Mouse (Mus musculus) thymus, adult 2 months (tissue): ENCODE results near the gene Tbc1d8b. TPM values are rescaled to one million over a fixed set of nuclear protein-coding genes. Genes with fewer than 3 reads are reported as not detected.

Experiments
- DNase-seq: peaks from one replicate; pipeline ENCODE4 v3.0.0; 2021
- H3K27ac ChIP-seq: fragments of 200-500 bp; 2 replicates; pipeline ENCODE4 v1.5.1; 2012; ENCODE audit warnings: low read length, control low read depth; ENCODE audit not compliant: control insufficient read depth, insufficient read depth
- H3K27me3 ChIP-seq: fragments of 200-500 bp; 2 replicates; pipeline ENCODE4 v1.6.1; 2012; ENCODE audit warnings: mild to moderate bottlenecking, low read length, moderate library complexity, mixed read lengths; ENCODE audit not compliant: control insufficient read depth, insufficient read depth
- H3K36me3 ChIP-seq: fragments of 200-500 bp; 2 replicates; pipeline ENCODE4 v1.6.1; 2012; ENCODE audit warnings: mild to moderate bottlenecking, low read length, moderate library complexity; ENCODE audit not compliant: control insufficient read depth, insufficient read depth
- H3K4me1 ChIP-seq: fragments of 200-500 bp; replicated peaks from 2 replicates; pipeline ENCODE4 v1.6.1; 2012; ENCODE audit warnings: low read length; ENCODE audit not compliant: control insufficient read depth, insufficient read depth
- H3K4me3 ChIP-seq: fragments of 200-500 bp; 2 replicates; pipeline ENCODE4 v1.5.1; 2012; ENCODE audit warnings: mild to moderate bottlenecking, low read length, control low read depth, moderate library complexity; ENCODE audit not compliant: control insufficient read depth, insufficient read depth
- CTCF ChIP-seq: fragments of 200-500 bp; IDR thresholded peaks from 2 replicates; pipeline ENCODE4 v1.5.1; 2012; ENCODE audit warnings: mild to moderate bottlenecking, control low read depth, low read length, moderate library complexity, borderline replicate concordance; ENCODE audit not compliant: control insufficient read depth, poor library complexity, insufficient read depth; ENCODE audit errors: extremely low read depth
- POLR2A ChIP-seq: fragments of 200-500 bp; IDR thresholded peaks from 2 replicates; pipeline ENCODE4 v1.6.1; 2012; ENCODE audit warnings: mild to moderate bottlenecking, low read length, control low read depth, moderate library complexity; ENCODE audit not compliant: control insufficient read depth, poor library complexity, insufficient read depth; ENCODE audit errors: extremely low read depth
- WGBS: fragments of 180-500 bp; shearing (Covaris S2); methylation state at CpG from one replicate; pipeline ENCODE4 v1.1.7; 2018; 5-methylcytosine and 5-hydroxymethylcytosine counted together
- polyA plus RNA-seq: library from polyadenylated mRNA; depleted of rRNA; stranded (reverse); fragments of >200 nt; gene quantifications from 2 replicates; pipeline ENCODE4 v1.2.3, GENCODE M21; 2012

Tbc1d8b gene
- polyA plus RNA-seq, 1 experiment = 1.2 TPM

DNA sequence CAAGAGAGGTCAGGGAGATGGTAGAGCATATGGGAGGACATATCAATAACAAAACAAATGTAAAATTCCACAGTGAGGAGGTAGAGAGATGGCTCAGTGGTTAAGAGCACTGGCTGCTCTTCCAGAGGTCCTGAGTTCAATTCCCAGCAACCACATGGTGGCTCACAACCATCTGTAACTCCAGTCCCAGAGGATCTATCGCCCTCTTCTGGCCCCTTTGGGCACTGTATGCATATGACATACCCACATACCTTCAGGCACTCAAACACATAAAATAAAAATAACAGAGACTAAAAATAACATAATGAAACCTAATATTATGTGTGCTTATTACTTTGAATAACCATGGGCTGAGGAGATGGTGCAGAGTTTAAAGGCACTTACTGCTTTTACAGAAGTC is 22.7 kb upstream of the Tbc1d8b start:
- no peaks in the 10 kb centered on the region for H3K27me3 ChIP-seq
- no peak for DNase-seq
- no peaks in the 10 kb centered on the region for H3K4me1 ChIP-seq
- 94% methylated on average over 1 of the region's 1 CpGs for WGBS
- H3K27ac ChIP-seq = no peak overlapping the region
- H3K36me3 ChIP-seq = no peaks in the 10 kb centered on the region
- H3K4me3 ChIP-seq = no peak overlapping the region
- no peak for TF ChIP-seq CTCF
- no peak for TF ChIP-seq POLR2A

DNA sequence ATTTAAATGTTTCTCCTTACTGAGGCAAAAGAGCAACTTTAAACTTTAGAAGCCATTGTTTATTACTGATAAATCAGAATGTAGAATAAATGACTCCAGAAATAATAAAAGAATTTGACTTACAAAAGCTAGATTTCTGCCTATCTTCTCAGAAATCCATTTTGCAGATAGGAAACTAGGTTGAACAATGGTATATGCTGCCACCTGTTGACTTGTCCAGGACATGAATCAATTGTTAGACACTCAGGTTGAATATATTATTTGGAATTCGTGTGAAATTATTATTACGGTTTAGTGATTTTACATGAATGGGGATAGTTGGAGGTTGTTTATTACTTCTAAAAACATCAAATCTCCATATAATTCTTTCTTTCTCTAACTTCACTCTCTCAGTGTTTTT is 19.0 kb upstream of the Tbc1d8b start:
- 42% methylated on average over 2 of the region's 2 CpGs for WGBS
- no peak for TF ChIP-seq POLR2A

DNA sequence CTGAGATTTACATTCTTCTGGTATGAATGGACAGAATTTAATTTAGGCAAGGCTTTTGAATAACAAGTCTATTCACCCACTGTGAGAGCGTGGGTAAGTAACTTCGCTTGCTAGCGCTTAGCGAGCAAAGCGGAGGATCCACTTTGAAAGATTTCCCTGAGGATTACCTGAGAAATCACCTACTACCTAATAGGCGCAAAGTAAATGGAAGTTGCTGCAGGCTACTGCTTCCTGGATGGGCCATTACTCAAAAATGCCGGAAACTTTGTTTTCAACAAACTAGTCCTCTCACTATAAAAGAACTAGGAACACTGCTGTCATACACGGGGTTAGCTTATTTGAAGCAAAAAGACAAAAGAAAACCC is 404 bp upstream of the Tbc1d8b start:
- Histone ChIP-seq H3K4me1 (peaks cover 3% of the 10 kb centered on the region; the same call in 1 of the 2 replicates), H3K27ac (no peak overlapping the region), H3K36me3 (no peaks in the 10 kb centered on the region), H3K27me3 (no peaks in the 10 kb centered on the region), H3K4me3 (peak overlapping the region; percentile 97)
- TF ChIP-seq CTCF = no peak
- TF ChIP-seq POLR2A = no peak
- no peak for DNase-seq
- WGBS = 5% methylated on average over 8 of the region's 8 CpGs

More for the DNA sequence above, 19.0 kb upstream of the Tbc1d8b start:
- Histone ChIP-seq H3K4me1 (no peaks in the 10 kb centered on the region), H3K36me3 (no peaks in the 10 kb centered on the region), H3K27ac (no peak overlapping the region), H3K4me3 (no peak overlapping the region), H3K27me3 (no peaks in the 10 kb centered on the region)
- no peak for DNase-seq

DNA sequence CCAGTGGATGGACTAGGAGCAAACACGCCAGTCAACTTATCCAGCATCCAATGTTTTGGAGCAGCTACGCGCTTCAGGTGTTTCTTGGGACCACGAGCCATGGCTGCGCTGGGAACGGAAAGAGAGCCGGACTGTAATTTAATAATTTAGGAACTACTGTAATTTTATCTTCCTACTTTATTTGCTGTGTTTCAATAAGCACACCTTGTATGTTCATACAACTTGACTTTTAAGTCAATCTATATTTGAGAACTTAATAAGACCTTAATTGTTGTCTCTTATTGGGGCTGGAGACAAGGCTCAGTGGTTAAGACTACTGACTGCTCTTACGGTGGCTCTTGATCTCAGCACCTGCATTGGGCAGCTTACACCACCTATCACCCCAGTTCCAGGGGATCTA is 29.6 kb downstream of the Tbc1d8b start, which contains the start of gene Gm15013:
Gene Gm15013 (minus strand): TSS at position 101 of the 400 bp plus-strand sequence.
- DNase-seq = no peak
- H3K27me3 ChIP-seq = no peaks in the 10 kb centered on the region
- no peaks in the 10 kb centered on the region for H3K36me3 ChIP-seq
- TF ChIP-seq POLR2A = no peak
- TF ChIP-seq CTCF = no peak
- no peak within 1 kb of the TSS for H3K4me3 ChIP-seq
- no peaks in the 10 kb centered on the region for H3K4me1 ChIP-seq
- 97% methylated on average over 8 of the region's 8 CpGs for WGBS
- no peak within 1 kb of the TSS for H3K27ac ChIP-seq

DNA sequence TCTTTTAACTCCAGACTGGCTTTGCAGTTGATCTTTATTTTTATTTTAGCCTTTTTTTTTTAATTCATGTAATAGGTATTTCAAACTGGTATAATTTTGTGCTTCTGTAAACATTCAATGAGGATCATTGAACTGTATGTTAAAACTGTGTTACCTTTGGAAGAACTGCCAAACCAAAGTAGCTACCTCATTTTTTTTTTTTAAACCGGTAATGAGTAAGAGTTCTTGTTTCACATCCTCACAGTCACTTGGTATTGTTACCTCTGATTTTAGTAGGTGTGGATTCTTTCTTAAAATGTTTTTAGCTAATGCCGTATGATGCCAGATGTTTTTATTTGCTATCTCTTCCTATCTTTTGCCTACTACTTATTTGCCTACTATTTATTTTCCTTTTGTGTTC is 37.6 kb downstream of the Tbc1d8b start:
- TF ChIP-seq CTCF (no peak), POLR2A (no peak)
- H3K4me1 ChIP-seq = no peaks in the 10 kb centered on the region
- H3K27me3 ChIP-seq = no peaks in the 10 kb centered on the region
- 97% methylated on average over 2 of the region's 2 CpGs for WGBS
- DNase-seq = no peak
- H3K27ac ChIP-seq = no peak overlapping the region
- H3K4me3 ChIP-seq = no peak overlapping the region
- no peaks in the 10 kb centered on the region for H3K36me3 ChIP-seq

DNA sequence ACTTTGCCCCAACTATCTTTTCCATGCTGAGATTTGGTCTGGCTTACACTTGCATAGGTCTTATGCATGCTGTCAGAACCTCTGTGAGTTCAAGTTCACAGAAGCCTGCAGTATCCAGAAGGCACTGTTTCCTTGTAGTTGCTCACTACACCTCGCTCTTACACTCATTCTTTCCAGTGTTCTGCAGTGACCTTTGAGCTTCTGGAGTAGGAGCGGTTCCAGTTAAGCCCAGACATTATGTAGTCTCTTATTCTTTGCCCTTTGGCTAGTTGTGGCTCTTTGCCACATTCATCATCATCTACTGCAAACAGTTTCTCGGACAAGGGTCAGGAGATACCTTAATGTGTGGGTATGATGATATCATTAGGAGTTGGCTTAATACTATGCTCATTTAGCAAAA is 45.7 kb downstream of the Tbc1d8b start:
- H3K36me3 ChIP-seq = no peaks in the 10 kb centered on the region
- no peak for DNase-seq
- H3K4me3 ChIP-seq = no peak overlapping the region
- WGBS = 98% methylated on average over 3 of the region's 3 CpGs
- no peaks in the 10 kb centered on the region for H3K27me3 ChIP-seq
- H3K27ac ChIP-seq = no peak overlapping the region
- no peak for TF ChIP-seq CTCF
- no peak for TF ChIP-seq POLR2A
- H3K4me1 ChIP-seq = no peaks in the 10 kb centered on the region

DNA sequence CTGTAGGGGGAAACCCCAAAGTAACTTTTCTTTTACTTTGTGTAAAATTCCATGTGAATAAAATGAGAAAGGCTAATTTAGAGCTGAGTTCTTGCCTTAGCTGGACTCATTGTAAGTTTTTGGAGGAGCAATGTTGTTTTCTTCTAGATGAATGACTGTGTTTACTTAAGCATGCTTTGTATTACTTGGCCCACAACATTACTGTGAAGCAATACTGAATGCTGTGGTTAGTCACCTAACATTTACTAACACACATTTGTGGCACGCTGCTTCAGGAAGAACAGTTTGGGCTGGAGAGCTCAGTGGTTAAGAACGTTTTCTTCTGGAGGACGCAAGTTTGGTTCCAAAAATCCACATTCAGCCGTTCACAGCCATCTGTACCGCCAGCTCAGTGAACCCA is 52.3 kb downstream of the Tbc1d8b start:
- Histone ChIP-seq H3K36me3 (no peaks in the 10 kb centered on the region), H3K4me3 (no peak overlapping the region), H3K4me1 (no peaks in the 10 kb centered on the region), H3K27me3 (no peaks in the 10 kb centered on the region), H3K27ac (no peak overlapping the region)
- TF ChIP-seq CTCF (no peak), POLR2A (no peak)
- DNase-seq = no peak
- 95% methylated on average over 5 of the region's 5 CpGs for WGBS
